Mouse (Mus musculus): ENCODE results near the gene Gm5286. TPM values are rescaled to one million over a fixed set of nuclear protein-coding genes. Genes with fewer than 3 reads are reported as not detected.
"Not testable (repeated sequence)": the region's sequence is repeated elsewhere in the genome, so short reads cannot be mapped to it uniquely, and the experiment has no call there.

Gm5286 gene
- not detected in 2 replicates for polyA plus RNA-seq (2012; rRNA removed)

- not testable (repeated sequence) for DNase-seq (ENCODE audit: low spot score)
Measured at GRCm38 (mm10) chr3:94196414-94196813, at the start of gene Gm5286. Gene Gm5286 (plus strand): TSS chr3:94196714.

GRCm38 (mm10) chr3:94167351-94167750 lies 29.2 kb upstream of the Gm5286 start:
- DNase-seq (ENCODE audit: low spot score): not testable (repeated sequence)

- DNase-seq (ENCODE audit: low spot score): not testable (repeated sequence)
Measured at GRCm38 (mm10) chr3:94178093-94178492, 18.4 kb upstream of the Gm5286 start, which contains the start of gene Gm10696. Gene Gm10696 (minus strand): TSS chr3:94178193.

Other genes with a start within 250 kb of the Gm5286 start
- gene Tdpoz5, start 235.4 kb upstream of the Gm5286 start, polyA plus RNA-seq (2012; rRNA removed): not detected in 2 replicates
- gene Gm9125, start 141.8 kb upstream of the Gm5286 start, polyA plus RNA-seq (2012; rRNA removed): not detected in 2 replicates
- not detected in 2 replicates for gene Gm10697, start 124.1 kb upstream of the Gm5286 start, polyA plus RNA-seq (2012; rRNA removed)
- gene Gm10696, start 18.5 kb upstream of the Gm5286 start, polyA plus RNA-seq (2012; rRNA removed): not detected in 2 replicates
- not detected in 2 replicates for gene Gm4778, start 67.3 kb downstream of the Gm5286 start, polyA plus RNA-seq (2012; rRNA removed)
- gene Them4, start 113.4 kb downstream of the Gm5286 start, polyA plus RNA-seq (2012; rRNA removed): 4.7 and 4.9 TPM in 2 replicates
- gene Them5, start 145.4 kb downstream of the Gm5286 start, polyA plus RNA-seq (2012; rRNA removed): not detected in 2 replicates
- 0.31 and 0.40 TPM in 2 replicates for gene C2cd4d, start 165.7 kb downstream of the Gm5286 start, polyA plus RNA-seq (2012; rRNA removed)
- gene Rorc, start 176.1 kb downstream of the Gm5286 start, polyA plus RNA-seq (2012; rRNA removed): 12.8 and 13.3 TPM in 2 replicates
- gene Lingo4, start 201.8 kb downstream of the Gm5286 start, polyA plus RNA-seq (2012; rRNA removed): 0.06 and 0.10 TPM in 2 replicates
- gene Tdrkh, start 216.6 kb downstream of the Gm5286 start, polyA plus RNA-seq (2012; rRNA removed): 2.2 and 2.3 TPM in 2 replicates
- gene Mrpl9, start 246.6 kb downstream of the Gm5286 start, polyA plus RNA-seq (2012; rRNA removed): 70.7 and 81.1 TPM in 2 replicates
- 0.29 and 0.43 TPM in 2 replicates for gene Oaz3, start 247.2 kb downstream of the Gm5286 start, polyA plus RNA-seq (2012; rRNA removed)